Mouse (Mus musculus) regulatory T cell (primary cell): ENCODE measurements around the gene Nubp1.

Experiments
- in situ Hi-C: fragments of 300-600 bp; cut with MboI, MseI; formaldehyde crosslinking; loops from one replicate; pipeline ENCODE4 v1.15.1; 2025; ENCODE audit warnings: high pct_unique_total_duplicates

The Nubp1 gene

GRCm38 (mm10) chr16:10411764-10412746, at the start of gene Nubp1:
TSS of gene Nubp1 (plus strand) at chr16:10411948.
- in situ Hi-C loops: no loop called here

- in situ Hi-C loops: no loop called here
Observed at GRCm38 (mm10) chr16:10363061-10363460, 48.7 kb upstream of the Nubp1 start.

- in situ Hi-C loops: no loop called here
Observed at GRCm38 (mm10) chr16:10365796-10366195, 46.0 kb upstream of the Nubp1 start.

- in situ Hi-C loops: no loop called here
Observed at GRCm38 (mm10) chr16:10366240-10367217, 45.2 kb upstream of the Nubp1 start.

- in situ Hi-C loops: no loop called here
Observed at GRCm38 (mm10) chr16:10369468-10369934, 42.2 kb upstream of the Nubp1 start.

- in situ Hi-C loops: no loop called here
Observed at GRCm38 (mm10) chr16:10369996-10370395, 41.8 kb upstream of the Nubp1 start.

- in situ Hi-C loops: no loop called here
Observed at GRCm38 (mm10) chr16:10372372-10372771, 39.4 kb upstream of the Nubp1 start.

GRCm38 (mm10) chr16:10374254-10375011, 37.3 kb upstream of the Nubp1 start:
- in situ Hi-C loops: no loop called here

GRCm38 (mm10) chr16:10377286-10377685, 34.5 kb upstream of the Nubp1 start:
- in situ Hi-C loops: no loop called here

- in situ Hi-C loops: no loop called here
Observed at GRCm38 (mm10) chr16:10379531-10379930, 32.2 kb upstream of the Nubp1 start.

- in situ Hi-C loops: no loop called here
Observed at GRCm38 (mm10) chr16:10384060-10384497, 27.7 kb upstream of the Nubp1 start.

GRCm38 (mm10) chr16:10384544-10384943, 27.2 kb upstream of the Nubp1 start:
- in situ Hi-C loops: no loop called here

GRCm38 (mm10) chr16:10385261-10385660, 26.5 kb upstream of the Nubp1 start:
- in situ Hi-C loops: no loop called here

GRCm38 (mm10) chr16:10388634-10389365, 22.9 kb upstream of the Nubp1 start:
- in situ Hi-C loops: no loop called here

- in situ Hi-C loops: no loop called here
Observed at GRCm38 (mm10) chr16:10392587-10392986, 19.2 kb upstream of the Nubp1 start.

GRCm38 (mm10) chr16:10394699-10395540, 16.8 kb upstream of the Nubp1 start, which contains the start of gene Tekt5:
TSS of gene Tekt5 (minus strand) at chr16:10395490.
- in situ Hi-C loops: loop anchor here (5.0 kb wide), 1 partner anchor 118 kb away; no protein-coding TSS in a partner anchor

- in situ Hi-C loops: loop anchor here (5.0 kb wide), 1 partner anchor 121 kb away; no protein-coding TSS in a partner anchor
Observed at GRCm38 (mm10) chr16:10398755-10399154, 13.0 kb upstream of the Nubp1 start.

- in situ Hi-C loops: loop anchor here (5.0 kb wide), 1 partner anchor 122 kb away; no protein-coding TSS in a partner anchor
Observed at GRCm38 (mm10) chr16:10399160-10399559, 12.6 kb upstream of the Nubp1 start.

- in situ Hi-C loops: loop anchor here (5.0 kb wide), 1 partner anchor 116 kb away; no protein-coding TSS in a partner anchor
Observed at GRCm38 (mm10) chr16:10415976-10416375, 4.2 kb downstream of the Nubp1 start.
